Mouse (Mus musculus) CH12.LX (cell line): ENCODE results near the gene Jmjd8. TPM values are rescaled to one million over a fixed set of nuclear protein-coding genes. Genes with fewer than 3 reads are reported as not detected.

ENCODE experiments used
- DNase-seq: peaks from one replicate; pipeline ENCODE4 v3.0.0-alpha.2; 2013; ENCODE audit errors: extremely low read depth
- H3K27ac ChIP-seq: 2 replicates; pipeline ENCODE4 v1.5.1; 2012; ENCODE audit warnings: low read depth, mild to moderate bottlenecking, control low read depth, moderate library complexity; ENCODE audit not compliant: insufficient read depth
- H3K27me3 ChIP-seq: replicated peaks from 2 replicates; pipeline ENCODE3; 2012; ENCODE audit warnings: inconsistent platforms
- H3K36me3 ChIP-seq, 2 experiments: replicated peaks in 1 of 2; 2 replicates each; pipeline versions ENCODE3 to v1.6.1; 2012; ENCODE audit warnings: inconsistent platforms in 1 of 2, low read length in 1 of 2, mild to moderate bottlenecking in 1 of 2, mixed read lengths in 1 of 2, moderate library complexity in 1 of 2; ENCODE audit not compliant: control insufficient read depth in 1 of 2, insufficient read depth in 1 of 2
- H3K4me1 ChIP-seq, 2 experiments: 2 replicates each; pipeline ENCODE4 v1.6.1; 2012; ENCODE audit warnings: inconsistent platforms in 1 of 2, moderate library complexity in 1 of 2; ENCODE audit not compliant: insufficient read depth in 2 of 2, control insufficient read depth in 1 of 2
- H3K4me2 ChIP-seq: 2 replicates; pipeline ENCODE4 v1.6.1; 2012; ENCODE audit warnings: low read depth, mild to moderate bottlenecking, control low read depth; ENCODE audit not compliant: poor library complexity, insufficient read depth, severe bottlenecking
- H3K4me3 ChIP-seq, 3 experiments: fragments of 150-350 bp in 1 of 3; sonication (generic) in 1 of 3; replicated peaks in 1 of 3; 2 replicates each; pipeline versions ENCODE3 to v1.5.1; 2011 to 2012; ENCODE audit warnings: low read depth in 2 of 3, low read length in 2 of 3, mild to moderate bottlenecking in 2 of 3, moderate library complexity in 2 of 3, control low read depth in 1 of 3, improper control_type of control experiment in 1 of 3, inconsistent platforms in 1 of 3, mixed read lengths in 1 of 3; ENCODE audit not compliant: poor library complexity in 1 of 3
- H3K79me2 ChIP-seq: replicated peaks from 2 replicates; pipeline ENCODE4 v1.6.1; 2012; ENCODE audit warnings: mild to moderate bottlenecking, moderate library complexity; ENCODE audit not compliant: control insufficient read depth, poor library complexity, insufficient read depth, severe bottlenecking; ENCODE audit errors: extremely low read depth
- H3K9ac ChIP-seq: 2 replicates; pipeline ENCODE4 v1.6.1; 2012; ENCODE audit warnings: low read depth, mild to moderate bottlenecking, control low read depth, moderate library complexity; ENCODE audit not compliant: insufficient read depth
- H3K9me3 ChIP-seq: replicated peaks from 2 replicates; pipeline ENCODE3; 2012; ENCODE audit warnings: low read length, inconsistent platforms, mixed read lengths
- BHLHE40 ChIP-seq: IDR thresholded peaks from 2 replicates; pipeline ENCODE4 v1.6.1; 2011; ENCODE audit warnings: mild to moderate bottlenecking, low read depth, low read length, improper control_type of control experiment
- CHD1 ChIP-seq: IDR thresholded peaks from 2 replicates; pipeline ENCODE4 v1.6.1; 2012; ENCODE audit warnings: low read depth, low read length, improper control_type of control experiment, inconsistent platforms
- CHD2 ChIP-seq: IDR thresholded peaks from 2 replicates; pipeline ENCODE4 v1.6.1; 2011; ENCODE audit warnings: low read length, improper control_type of control experiment
- CTCF ChIP-seq, 2 experiments: IDR thresholded peaks in 1 of 2; conservative IDR thresholded peaks in 1 of 2; 2 replicates each; pipeline ENCODE4 v1.5.1; 2011 to 2012; ENCODE audit warnings: low read depth in 2 of 2, low read length in 2 of 2, improper control_type of control experiment in 1 of 2, inconsistent platforms in 1 of 2, mild to moderate bottlenecking in 1 of 2, moderate library complexity in 1 of 2
- E2F4 ChIP-seq: IDR thresholded peaks from 2 replicates; pipeline ENCODE4 v1.6.1; 2011; ENCODE audit warnings: low read depth, low read length, improper control_type of control experiment; ENCODE audit not compliant: insufficient replicate concordance
- EP300 ChIP-seq: IDR thresholded peaks from 2 replicates; pipeline ENCODE4 v1.6.1; 2011; ENCODE audit warnings: low read length, improper control_type of control experiment
- ETS1 ChIP-seq: conservative IDR thresholded peaks from 2 replicates; pipeline ENCODE4 v1.6.1; 2012; ENCODE audit warnings: low read depth, mild to moderate bottlenecking, inconsistent platforms, low read length, improper control_type of control experiment, moderate library complexity
- GABPA ChIP-seq: IDR thresholded peaks from 2 replicates; pipeline ENCODE4 v1.6.1; 2012; ENCODE audit warnings: low read depth, low read length, improper control_type of control experiment, inconsistent platforms; ENCODE audit not compliant: insufficient replicate concordance
- HCFC1 ChIP-seq: IDR thresholded peaks from 2 replicates; pipeline ENCODE4 v1.6.1; 2012; ENCODE audit warnings: low read depth, mild to moderate bottlenecking, inconsistent platforms, low read length, improper control_type of control experiment
- IRF4 ChIP-seq: IDR thresholded peaks from 2 replicates; pipeline ENCODE4 v1.6.1; 2014; ENCODE audit warnings: low read depth, mild to moderate bottlenecking, inconsistent platforms, low read length, improper control_type of control experiment
- JUN ChIP-seq: IDR thresholded peaks from 2 replicates; pipeline ENCODE4 v1.6.1; 2011; ENCODE audit warnings: low read depth, mild to moderate bottlenecking, low read length, improper control_type of control experiment, moderate library complexity; ENCODE audit not compliant: insufficient read depth
- JUND ChIP-seq: conservative IDR thresholded peaks from 2 replicates; pipeline ENCODE4 v1.6.1; 2011; ENCODE audit warnings: low read depth, low read length, improper control_type of control experiment
- KAT2A ChIP-seq: IDR thresholded peaks from 2 replicates; pipeline ENCODE4 v1.6.1; 2012; ENCODE audit warnings: low read length, improper control_type of control experiment, inconsistent platforms; ENCODE audit not compliant: insufficient replicate concordance
- MAFK ChIP-seq: IDR thresholded peaks from 2 replicates; pipeline ENCODE4 v1.6.1; 2011; ENCODE audit warnings: low read length, improper control_type of control experiment; ENCODE audit not compliant: insufficient replicate concordance
- MAX ChIP-seq: IDR thresholded peaks from 2 replicates; pipeline ENCODE4 v1.6.1; 2011; ENCODE audit warnings: low read length, improper control_type of control experiment
- MAZ ChIP-seq: IDR thresholded peaks from 2 replicates; pipeline ENCODE4 v1.6.1; 2012; ENCODE audit warnings: low read depth, mild to moderate bottlenecking, inconsistent platforms, low read length, improper control_type of control experiment, moderate library complexity
- MXI1 ChIP-seq: IDR thresholded peaks from 2 replicates; pipeline ENCODE4 v1.6.1; 2011; ENCODE audit warnings: mild to moderate bottlenecking, low read depth, low read length, improper control_type of control experiment
- MYC ChIP-seq: IDR thresholded peaks from 2 replicates; pipeline ENCODE4 v1.6.1; 2011; ENCODE audit warnings: low read depth, mild to moderate bottlenecking, improper control_type of control experiment, low read length
- NELFE ChIP-seq: IDR thresholded peaks from 2 replicates; pipeline ENCODE4 v1.6.1; 2011; ENCODE audit warnings: low read depth, low read length, improper control_type of control experiment
- NRF1 ChIP-seq: IDR thresholded peaks from 2 replicates; pipeline ENCODE4 v1.6.1; 2014; ENCODE audit warnings: low read depth, mild to moderate bottlenecking, inconsistent platforms, low read length, improper control_type of control experiment, moderate library complexity
- POLR2AphosphoS2 ChIP-seq: IDR thresholded peaks from 2 replicates; pipeline ENCODE4 v1.6.1; 2011; ENCODE audit warnings: low read depth, low read length, improper control_type of control experiment
- RCOR1 ChIP-seq: conservative IDR thresholded peaks from 2 replicates; pipeline ENCODE4 v1.6.1; 2012; ENCODE audit warnings: low read depth, mild to moderate bottlenecking, inconsistent platforms, low read length, improper control_type of control experiment
- SIN3A ChIP-seq: IDR thresholded peaks from 2 replicates; pipeline ENCODE4 v1.6.1; 2012; ENCODE audit warnings: low read length, improper control_type of control experiment, inconsistent platforms
- SMC3 ChIP-seq: IDR thresholded peaks from 2 replicates; pipeline ENCODE4 v1.6.1; 2011; ENCODE audit warnings: low read depth, low read length, improper control_type of control experiment
- TBP ChIP-seq: conservative IDR thresholded peaks from 2 replicates; pipeline ENCODE4 v1.6.1; 2011; ENCODE audit warnings: low read depth, low read length, improper control_type of control experiment
- TCF12 ChIP-seq: IDR thresholded peaks from 2 replicates; pipeline ENCODE4 v1.6.1; 2014; ENCODE audit warnings: low read depth, mild to moderate bottlenecking, inconsistent platforms, low read length, improper control_type of control experiment
- UBTF ChIP-seq: IDR thresholded peaks from 2 replicates; pipeline ENCODE4 v1.6.1; 2012; ENCODE audit warnings: low read depth, mild to moderate bottlenecking, inconsistent platforms, low read length, improper control_type of control experiment, moderate library complexity
- USF2 ChIP-seq: conservative IDR thresholded peaks from 2 replicates; pipeline ENCODE4 v1.6.1; 2011; ENCODE audit warnings: low read depth, low read length, improper control_type of control experiment
- ZC3H11A ChIP-seq: IDR thresholded peaks from 2 replicates; pipeline ENCODE4 v1.6.1; 2012; ENCODE audit warnings: low read depth, mild to moderate bottlenecking, inconsistent platforms, low read length, improper control_type of control experiment
- ZKSCAN1 ChIP-seq: IDR thresholded peaks from 2 replicates; pipeline ENCODE4 v1.6.1; 2012; ENCODE audit warnings: low read depth, inconsistent platforms, low read length, improper control_type of control experiment, borderline replicate concordance
- ZMIZ1 ChIP-seq: IDR thresholded peaks from 2 replicates; pipeline ENCODE4 v1.6.1; 2012; ENCODE audit warnings: low read depth, mild to moderate bottlenecking, inconsistent platforms, low read length, improper control_type of control experiment
- dilution Hi-C: fragments of 300-500 bp; cut with MboI; formaldehyde crosslinking; loops from 2 replicates; pipeline ENCODE4 v1.14.3; 2020; ENCODE audit warnings: low sequenced_read_pairs; ENCODE audit not compliant: extremely low pct_unique_long_range_greater_than_20kb, extremely low pct_ligation_motif_present
- in situ Hi-C: fragments of 300-500 bp; cut with MboI; formaldehyde crosslinking; loops from 3 replicates; pipeline ENCODE4 v1.14.3; 2019; ENCODE audit warnings: low sequenced_read_pairs, low pct_ligation_motif_present, low pct_unique_long_range_greater_than_20kb, mixed read lengths
- polyA plus RNA-seq: library from polyadenylated mRNA; unstranded; fragments of >175 nt; gene quantifications from 2 replicates; pipeline ENCODE4 v1.2.1, GENCODE M21; 2012; ENCODE audit warnings: low read depth; ENCODE audit not compliant: insufficient read length
- total RNA-seq, 2 experiments: library from RNA; depleted of rRNA; stranded (reverse); fragments of 300-350 nt in 1 of 2; fragments of >200 nt in 1 of 2; gene quantifications; 2 replicates each; pipeline ENCODE4 v1.2.3; 2012 to 2014

Gene Jmjd8
- total and polyA plus RNA-seq, 3 experiments = 4.8 to 8.3 (median 7.7) TPM

DNA sequence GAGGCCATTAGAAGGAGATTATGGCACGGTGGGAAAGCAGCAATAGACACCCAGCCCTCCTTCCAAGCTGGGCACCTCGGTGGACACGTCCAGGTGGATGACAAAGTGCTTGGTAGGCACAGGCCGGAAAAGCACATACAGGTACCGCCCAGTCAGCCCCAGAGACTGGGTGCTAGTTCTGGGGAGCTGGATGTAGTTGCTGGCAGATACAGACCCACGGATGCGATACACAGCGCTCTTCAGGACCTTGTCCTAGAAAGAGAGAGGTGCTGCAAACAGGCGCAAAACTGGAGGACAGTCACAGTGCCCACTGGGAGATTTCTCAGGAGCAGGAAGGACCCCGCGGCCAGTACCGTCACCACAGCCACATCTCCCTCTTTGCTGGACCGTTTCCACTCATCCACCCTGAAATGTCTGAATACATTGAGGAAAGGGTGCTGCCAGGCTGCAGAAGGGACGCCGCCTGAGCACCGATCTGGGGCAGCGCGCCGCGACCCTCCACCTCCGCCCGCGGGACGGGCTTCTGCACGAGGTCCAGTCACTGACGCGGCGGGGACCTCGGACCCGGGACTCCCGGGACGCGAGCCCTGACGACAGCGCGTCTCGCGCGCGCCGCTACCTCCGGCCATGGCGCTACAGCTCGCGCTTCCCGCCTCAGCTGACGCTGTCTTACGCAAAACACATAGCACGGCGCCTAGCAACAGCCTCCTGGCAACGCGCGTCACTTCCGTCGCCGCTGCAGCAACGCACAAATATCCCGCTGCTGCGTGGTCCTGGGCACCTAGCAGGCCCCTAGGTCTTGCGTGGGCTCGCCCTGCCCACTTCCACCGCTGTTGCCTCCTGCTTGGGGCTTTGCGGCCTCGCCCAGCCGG is 32.4 kb downstream of the Jmjd8 start, which contains the start of gene Wdr90 (continued):
- TF ChIP-seq TCF12 (peak; percentile 51; the same call in 1 of the 2 replicates), JUN (no peak), E2F4 (peak; percentile 71; the same call in 1 of the 2 replicates), JUND (no peak), MAZ (no peak), SMC3 (no peak), RCOR1 (no peak), MYC (no peak), SIN3A (peak; percentile 94), NRF1 (peak; percentile 54; the same call in 1 of the 2 replicates), MAX (no peak; the same call in 1 of the 2 replicates), USF2 (no peak), ETS1 (no peak), GABPA (no peak), ZKSCAN1 (no peak)

GRCm38 (mm10) chr17:25861704-25862612 is 33.3 kb downstream of the Jmjd8 start:
- no peaks in the 10 kb centered on the region for H3K9me3 ChIP-seq
- dilution Hi-C loops (no loop called here), in situ Hi-C loops (no loop called here)
- peaks cover 21% of the 10 kb centered on the region for H3K27me3 ChIP-seq
- H3K79me2 ChIP-seq = no peaks in the 10 kb centered on the region
- H3K27ac ChIP-seq = peak overlapping the region; percentile 38
- H3K4me1 ChIP-seq = peaks cover 9 to 25% of the 10 kb centered on the region in 2 experiments
- H3K36me3 ChIP-seq = peaks cover 4 to 15% of the 10 kb centered on the region in 2 experiments
- peak overlapping the region; percentile 64 for H3K4me2 ChIP-seq
- H3K4me3 ChIP-seq = peak overlapping the region; percentile 70 to 86 (median 80)
- H3K9ac ChIP-seq = peak overlapping the region; percentile 78
- no peak for DNase-seq
- TF ChIP-seq USF2 (no peak), EP300 (0 out of 2 replicates have a peak, but pooled peaks have one; percentile 24), ZMIZ1 (no peak), MYC (no peak), NELFE (no peak), MAX (0 out of 2 replicates have a peak, but pooled peaks have one; percentile 18), JUND (no peak), CTCF (conservative IDR thresholded peaks at IDR 0.05 in 1 of 2, IDR thresholded peaks at IDR 0.05 in 1 of 2; ENCODE audit: low read depth in 2 of 2, low read length in 2 of 2) (no peak), UBTF (no peak), MAFK (no peak), CHD2 (peak; percentile 33; the same call in 1 of the 2 replicates), SMC3 (no peak), CHD1 (peak; percentile 90; the same call in 1 of the 2 replicates), MAZ (0 out of 2 replicates have a peak, but pooled peaks have one; percentile 25), ZC3H11A (no peak), NRF1 (no peak), TBP (0 out of 2 replicates have a peak, but pooled peaks have one; percentile 18), GABPA (no peak), POLR2AphosphoS2 (no peak), HCFC1 (no peak), KAT2A (no peak), SIN3A (no peak), BHLHE40 (no peak), MXI1 (no peak), IRF4 (0 out of 2 replicates have a peak, but pooled peaks have one; percentile 25)
